Mouse (Mus musculus) adrenal gland, postnatal 10 days (tissue): ENCODE measurements around the gene Lama5. TPM values are rescaled to one million over a fixed set of nuclear protein-coding genes. Genes with fewer than 3 reads are reported as not detected.

Experiments
- DNase-seq: peaks from one replicate; pipeline ENCODE4 v3.0.0; 2021; ENCODE audit warnings: mixed read lengths
- total RNA-seq, 2 experiments: library from RNA; stranded (reverse); gene quantifications; 2 replicates each; pipeline ENCODE4 v1.2.3; 2021

Lama5 gene
- total RNA-seq, 2 experiments from 2014 or later, result 35.6 to 39.0 TPM

DNA sequence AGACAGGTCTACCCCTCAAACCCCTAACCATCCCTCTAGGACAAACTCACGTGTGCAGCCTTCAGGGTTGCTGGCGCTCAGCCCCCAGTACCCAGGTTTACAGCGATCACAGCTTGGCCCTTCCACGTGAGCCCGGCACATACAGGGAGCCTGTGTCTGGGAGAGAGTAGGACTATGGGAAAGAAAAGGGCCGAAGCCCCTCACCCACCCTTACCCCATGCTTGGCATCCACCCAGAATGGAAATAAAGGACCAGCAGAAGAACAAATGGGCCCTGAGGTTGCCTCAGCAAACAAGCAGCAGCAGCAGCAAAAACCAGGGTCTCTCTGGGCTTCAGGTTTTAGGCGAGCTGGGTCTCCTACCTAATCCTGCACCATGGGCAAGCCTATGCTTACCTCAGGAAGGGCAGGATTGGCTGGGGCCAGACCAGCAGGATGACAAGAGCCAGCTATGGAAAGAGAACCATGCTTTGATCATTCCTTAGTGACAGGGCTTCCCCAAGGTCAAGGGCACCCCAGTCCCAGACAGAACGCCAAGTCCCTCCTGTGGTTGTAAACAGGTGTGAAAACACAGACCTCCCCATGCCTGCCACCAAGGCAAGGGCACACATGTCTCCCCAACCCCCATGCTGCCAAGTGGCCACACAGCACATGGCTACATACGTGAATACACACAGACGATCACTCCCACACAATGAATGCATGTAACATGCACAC, 28.2 kb downstream of the Lama5 start:
- DNase-seq, result no peak

DNA sequence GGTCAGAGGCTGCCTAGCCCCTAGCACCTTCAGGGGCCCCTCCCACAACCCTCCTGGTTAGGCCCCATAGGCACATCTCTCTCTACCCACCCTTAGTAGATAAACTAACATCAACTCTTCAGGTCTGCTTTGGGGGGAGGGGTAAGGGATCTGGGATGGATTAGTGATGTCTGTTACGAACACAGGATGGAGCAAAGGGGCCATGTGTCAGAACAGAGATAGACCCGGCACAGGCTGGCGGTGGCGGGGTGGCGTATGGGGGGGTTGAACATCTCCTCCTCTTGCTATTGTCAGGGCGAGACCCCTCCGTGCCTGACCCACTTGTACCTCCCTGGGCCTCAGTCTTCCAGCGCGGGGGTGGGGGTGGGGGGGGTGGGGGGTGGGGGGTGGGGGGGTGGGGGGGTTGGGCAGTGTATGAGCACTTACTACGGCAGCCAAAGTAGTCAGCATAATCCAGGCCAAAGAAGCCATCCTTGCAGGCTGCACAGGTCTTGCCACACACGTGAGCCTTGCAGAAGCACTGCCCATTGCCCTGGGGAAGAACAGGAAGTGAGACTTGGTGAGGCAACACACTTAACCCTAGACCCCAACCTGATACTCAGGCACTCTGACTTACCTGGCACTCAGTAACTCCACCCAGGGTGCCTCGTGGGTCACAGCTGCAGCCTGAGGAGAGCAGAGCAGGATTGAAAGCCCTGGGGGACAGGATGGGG, 28.9 kb downstream of the Lama5 start:
- no peak for DNase-seq

DNA sequence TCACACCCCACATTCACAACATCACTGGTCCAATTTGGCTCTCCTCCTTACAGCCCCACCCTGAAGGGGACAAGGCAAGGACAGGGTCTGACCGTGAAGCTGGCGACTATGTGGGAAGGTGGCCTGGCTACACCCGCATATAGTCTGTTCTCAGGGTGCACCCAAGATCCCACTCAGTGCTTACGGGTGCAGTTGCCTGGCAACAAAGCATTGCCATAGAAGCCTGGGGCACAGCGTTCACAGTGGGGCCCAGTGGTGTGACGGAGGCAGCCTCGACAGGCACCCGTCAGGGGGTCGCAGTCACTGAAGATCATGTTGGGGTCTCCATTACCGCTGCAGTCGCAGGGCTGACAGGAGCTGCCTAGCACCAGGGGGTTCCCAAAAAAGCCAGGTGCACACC, 38.3 kb downstream of the Lama5 start:
- DNase-seq, result no peak

GRCm38 (mm10) chr2:180185686-180186085, 40.0 kb downstream of the Lama5 start:
- DNase-seq, result no peak

DNA sequence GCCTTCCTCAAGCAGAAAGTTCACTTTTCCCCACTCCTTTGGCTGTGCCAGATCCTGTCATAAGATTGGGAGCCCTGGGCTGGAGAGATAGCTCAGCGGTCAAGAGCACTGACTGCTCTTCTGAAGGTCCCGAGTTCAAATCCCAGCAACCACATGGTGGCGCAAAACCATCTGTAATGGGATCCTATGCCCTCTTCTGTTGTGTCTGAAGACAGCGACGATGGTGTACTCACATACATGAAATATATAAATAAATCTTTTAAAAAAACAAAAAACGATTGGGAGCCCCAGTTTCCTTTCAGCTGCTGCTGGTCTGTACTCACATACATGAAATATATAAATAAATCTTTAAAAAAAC, 40.9 kb downstream of the Lama5 start:
- DNase-seq, result no peak

- DNase-seq, result no peak
Measured at GRCm38 (mm10) chr2:180184011-180184751, 41.5 kb downstream of the Lama5 start.

- no peak for DNase-seq
Measured at GRCm38 (mm10) chr2:180181542-180181941, 44.1 kb downstream of the Lama5 start.

DNA sequence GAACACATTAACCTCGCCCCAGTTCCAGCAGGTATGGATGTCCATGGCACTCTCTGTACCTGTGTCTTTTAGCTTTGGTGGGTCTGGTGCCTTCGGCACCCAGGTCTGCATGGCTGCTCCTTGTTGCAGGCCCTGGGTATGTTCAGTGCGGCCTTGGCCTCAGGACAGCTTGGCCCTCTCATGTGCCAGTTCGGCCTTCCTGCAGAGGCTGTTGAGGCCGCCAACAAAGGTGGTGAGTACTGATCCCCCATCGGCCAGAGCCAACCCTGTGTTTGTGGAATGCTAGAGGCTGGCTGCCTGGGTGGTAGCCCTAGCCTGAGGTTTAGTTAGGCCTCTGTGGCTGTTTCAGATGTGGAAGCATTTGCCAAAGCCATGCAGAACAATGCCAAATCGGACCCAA, 49.9 kb downstream of the Lama5 start:
- no peak for DNase-seq

DNA sequence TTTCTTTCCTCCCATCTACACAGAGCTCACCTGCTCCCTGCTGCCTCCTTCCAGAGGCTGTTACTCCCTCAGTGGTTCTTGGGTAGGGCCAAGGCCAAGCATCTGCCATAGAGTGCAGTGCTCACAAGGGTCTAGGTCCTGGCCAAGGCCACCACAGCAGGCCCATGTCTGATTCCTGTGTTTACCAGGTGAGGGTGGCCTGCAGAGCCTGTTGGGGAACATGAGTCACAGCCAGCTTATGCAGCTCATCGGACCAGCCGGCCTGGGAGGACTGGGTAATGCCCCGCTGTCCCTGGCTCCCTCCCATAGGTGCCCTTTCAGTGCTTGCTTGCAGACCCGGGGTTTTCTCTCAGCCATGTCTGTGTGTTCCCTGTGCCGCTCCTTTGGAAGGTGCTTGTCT, 51.5 kb downstream of the Lama5 start:
- DNase-seq, result no peak

DNA sequence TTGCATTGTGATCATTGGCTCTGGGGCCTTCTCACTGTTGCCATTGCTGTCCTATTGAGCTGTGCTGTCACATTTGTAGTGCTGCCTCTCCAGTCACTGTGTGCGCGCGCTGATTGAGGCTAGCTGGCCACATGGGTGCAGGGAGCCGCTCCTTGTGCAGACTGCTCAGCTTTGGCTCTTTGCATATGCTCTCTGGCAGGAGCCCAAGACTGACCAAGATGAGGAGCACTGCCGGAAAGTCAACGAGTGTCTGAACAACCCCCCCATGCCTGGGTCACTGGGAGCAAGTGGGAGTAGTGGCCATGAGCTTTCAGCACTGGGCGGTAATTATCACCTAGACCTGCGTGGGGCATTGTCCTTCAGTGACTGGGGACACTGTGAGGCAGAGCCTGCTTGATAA, 51.9 kb downstream of the Lama5 start:
- peak; percentile 55 for DNase-seq

GRCm38 (mm10) chr2:180173163-180173562, 52.5 kb downstream of the Lama5 start:
- no peak for DNase-seq

DNA sequence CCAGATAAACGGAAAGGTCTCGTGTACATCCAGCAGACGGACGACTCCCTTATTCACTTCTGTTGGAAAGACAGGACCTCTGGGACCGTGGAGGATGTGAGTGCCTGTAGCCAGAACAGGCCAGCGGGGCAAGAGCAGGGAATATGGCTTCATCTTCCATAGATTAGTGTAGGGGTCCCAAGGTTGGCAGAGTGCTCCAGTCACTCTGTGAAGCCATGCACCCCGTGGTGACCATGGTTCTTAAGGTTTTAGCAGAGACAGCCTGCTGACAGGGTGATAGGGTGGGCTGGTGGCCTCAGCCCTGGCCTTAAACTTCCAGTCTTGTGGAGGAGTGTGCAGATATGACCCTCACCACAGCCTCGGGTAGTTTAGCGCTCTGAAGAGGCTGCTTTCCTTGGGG, 53.5 kb downstream of the Lama5 start:
- DNase-seq, result no peak

DNA sequence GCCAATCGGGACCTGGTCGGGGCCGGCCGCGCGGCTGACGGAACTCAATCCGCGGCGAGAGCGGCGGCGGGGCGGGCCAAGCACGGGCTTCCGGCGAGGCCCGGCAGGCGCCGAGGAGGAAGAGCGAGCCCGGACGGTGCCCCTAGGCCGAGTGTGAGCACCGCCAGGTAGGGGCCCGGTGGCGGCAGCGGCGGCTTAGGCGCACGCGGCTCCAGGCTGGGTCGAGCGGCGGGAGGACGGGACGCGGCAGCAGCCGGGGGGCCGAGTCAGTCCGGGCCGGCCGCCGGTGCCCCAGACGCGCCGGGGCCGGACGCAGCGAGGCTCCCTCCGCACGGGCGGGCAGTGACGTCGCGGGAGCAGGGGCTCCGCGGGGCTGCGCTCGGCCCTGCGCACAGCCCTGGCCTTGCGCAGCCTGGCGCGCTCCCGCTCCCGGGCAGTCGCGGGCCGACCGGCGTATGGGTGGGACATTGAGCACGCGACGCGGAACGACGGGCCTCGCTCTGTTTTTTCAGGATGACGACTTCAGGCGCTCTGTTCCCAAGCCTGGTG, 54.1 kb downstream of the Lama5 start:
- DNase-seq, result no peak

DNA sequence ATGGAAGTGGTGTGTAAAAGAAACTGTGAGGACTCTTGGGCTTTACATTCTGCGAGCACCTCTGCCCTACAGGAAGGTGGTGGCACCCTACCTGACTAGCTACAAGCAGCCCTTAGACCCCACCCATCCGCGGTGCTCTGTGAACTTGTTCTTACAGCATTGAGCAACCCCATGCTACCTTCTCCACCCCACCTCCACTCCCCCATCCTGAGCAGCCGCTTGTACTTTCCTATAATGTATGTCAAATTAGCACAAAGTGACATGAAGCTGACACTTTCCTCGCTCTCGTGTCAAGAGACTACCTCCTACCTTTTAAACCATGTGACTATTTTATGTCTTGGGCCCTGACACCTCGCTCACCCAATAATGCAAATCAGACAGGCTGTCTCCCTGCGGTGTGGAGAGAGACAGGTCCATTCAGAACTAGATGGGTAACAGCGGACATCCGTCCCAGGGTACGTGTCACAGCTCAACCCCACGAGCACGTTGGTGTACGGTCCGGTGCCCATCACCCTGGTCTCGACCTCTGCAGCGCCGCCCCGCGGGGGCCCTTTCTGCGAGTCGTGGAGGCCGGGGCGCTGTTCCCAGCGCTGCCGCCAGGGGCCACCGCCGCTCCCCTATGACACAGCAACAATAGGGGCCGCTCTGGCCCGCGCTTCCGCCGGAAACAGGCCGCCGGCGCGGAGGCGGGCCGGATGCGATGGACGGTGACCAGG, 54.7 kb downstream of the Lama5 start, which contains the start of gene Adrm1:
Gene Adrm1 (plus strand): TSS at position 680 of the 716 bp plus-strand sequence.
- DNase-seq, result peak; percentile 99

DNA sequence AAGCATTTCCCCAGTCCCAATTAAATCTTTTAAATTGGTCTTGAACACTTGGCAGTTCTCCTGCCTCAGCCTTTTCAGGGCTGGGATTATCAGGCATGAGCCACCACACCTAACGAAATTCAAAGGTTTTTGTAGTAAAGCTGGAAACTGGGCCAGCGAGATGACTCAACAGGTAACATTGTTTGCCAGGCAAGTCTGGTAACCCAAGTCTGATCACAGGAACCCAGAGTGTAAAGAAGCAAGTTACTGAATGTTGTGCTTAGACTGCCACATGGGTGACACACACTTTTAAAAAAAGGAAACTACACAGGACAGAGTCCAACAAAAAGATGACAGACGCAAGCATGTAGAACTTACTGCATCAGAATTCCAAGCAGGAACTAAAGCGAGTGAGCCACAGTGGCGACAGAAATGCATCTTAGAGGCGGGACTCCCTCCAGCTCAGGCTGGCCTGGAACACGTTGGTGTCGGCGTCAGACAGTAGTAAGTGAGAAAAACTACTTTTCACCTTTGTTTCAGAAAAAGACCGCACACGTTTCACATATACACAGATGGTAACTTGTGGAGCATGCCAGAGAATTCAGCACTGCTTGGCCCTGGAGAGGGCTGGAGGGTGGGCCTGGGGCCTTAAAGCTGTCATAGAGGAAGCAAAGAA, 55.4 kb downstream of the Lama5 start:
- DNase-seq, result no peak

DNA sequence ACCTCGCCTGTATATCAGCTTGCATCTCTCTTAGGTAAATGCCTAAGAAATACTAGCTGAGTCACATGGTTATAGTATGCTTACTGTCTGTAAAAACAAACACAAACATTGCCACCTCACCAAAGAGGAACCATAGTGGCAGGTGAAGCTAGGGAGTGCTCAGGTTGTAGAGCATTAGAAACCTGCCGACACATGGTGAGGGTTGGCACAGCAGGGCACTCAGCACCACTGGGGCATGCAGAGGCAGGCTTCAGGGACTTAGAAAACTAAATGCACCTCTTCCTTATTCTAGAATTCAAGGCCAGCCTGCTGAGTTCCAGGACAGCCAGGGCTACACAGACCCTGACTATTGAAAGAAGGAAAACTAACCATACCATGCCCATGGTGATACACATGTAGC, 58.8 kb downstream of the Lama5 start:
- DNase-seq, result no peak

DNA sequence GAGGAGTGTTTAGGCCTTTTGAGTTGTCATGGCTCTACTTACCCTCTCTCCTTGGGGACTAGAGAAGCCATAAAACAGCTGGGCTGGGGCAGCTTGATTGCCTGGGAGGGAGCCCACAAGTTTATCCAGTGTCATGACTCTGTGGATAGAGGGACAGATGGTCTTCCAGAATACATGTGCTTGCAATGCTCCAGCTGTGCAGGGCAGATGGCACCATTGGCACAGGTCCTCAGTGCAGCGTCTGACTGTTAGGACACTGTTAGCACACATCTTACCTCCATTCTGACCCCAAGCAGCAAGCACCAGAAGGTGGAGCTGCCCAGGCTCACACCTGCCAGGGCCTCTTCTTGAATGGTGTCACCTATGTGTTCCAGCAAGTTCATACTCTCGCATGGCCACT, 59.8 kb downstream of the Lama5 start:
- DNase-seq, result no peak

GRCm38 (mm10) chr2:180158627-180159026, 67.0 kb downstream of the Lama5 start:
- DNase-seq, result no peak

DNA sequence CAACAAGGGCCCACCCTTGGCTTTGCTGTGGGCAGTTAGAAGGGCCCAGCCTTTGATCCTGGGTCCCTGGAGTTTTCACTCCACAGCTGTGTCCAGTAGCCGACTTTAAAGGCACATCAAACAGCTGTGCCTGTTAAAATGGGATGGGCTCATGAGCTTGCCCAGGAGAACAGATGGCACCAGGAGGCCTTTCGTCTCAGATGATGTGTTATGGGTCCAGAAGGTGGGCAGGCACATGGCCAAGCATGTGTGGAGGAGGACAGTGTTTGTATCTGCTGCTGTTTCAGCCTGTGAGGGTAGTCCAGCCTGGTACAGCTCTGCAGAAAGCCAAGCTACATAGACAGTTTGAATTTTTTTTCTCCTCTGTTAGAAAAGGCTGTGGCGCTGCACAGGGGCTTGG, 70.9 kb downstream of the Lama5 start:
- no peak for DNase-seq

- no peak for DNase-seq
Measured at GRCm38 (mm10) chr2:180148551-180148950, 77.1 kb downstream of the Lama5 start.

GRCm38 (mm10) chr2:180147379-180147778, 78.3 kb downstream of the Lama5 start:
- DNase-seq, result no peak

GRCm38 (mm10) chr2:180146091-180146490, 79.6 kb downstream of the Lama5 start:
- DNase-seq, result no peak
